Mouse (Mus musculus): ENCODE results near the gene Fbxo2. TPM values are rescaled to one million over a fixed set of nuclear protein-coding genes. Genes with fewer than 3 reads are reported as not detected.
"Not testable (repeated sequence)": the region's sequence is repeated elsewhere in the genome, so short reads cannot be mapped to it uniquely, and the experiment has no call there.

Fbxo2 gene
- not detected in 3 replicates for total RNA-seq (2017)

GRCm38 (mm10) chr4:148160436-148161390 is at the start of gene Fbxo2, which contains the start of gene Fbxo44:
Gene Fbxo2 (plus strand): TSS chr4:148160621.
Gene Fbxo44 (minus strand): TSS chr4:148160482.
- ATAC-seq (replicated peaks; ENCODE audit: insufficient number of reproducible peaks, low FRiP score, low TSS enrichment, poor library complexity, severe bottlenecking) = no peak

DNA sequence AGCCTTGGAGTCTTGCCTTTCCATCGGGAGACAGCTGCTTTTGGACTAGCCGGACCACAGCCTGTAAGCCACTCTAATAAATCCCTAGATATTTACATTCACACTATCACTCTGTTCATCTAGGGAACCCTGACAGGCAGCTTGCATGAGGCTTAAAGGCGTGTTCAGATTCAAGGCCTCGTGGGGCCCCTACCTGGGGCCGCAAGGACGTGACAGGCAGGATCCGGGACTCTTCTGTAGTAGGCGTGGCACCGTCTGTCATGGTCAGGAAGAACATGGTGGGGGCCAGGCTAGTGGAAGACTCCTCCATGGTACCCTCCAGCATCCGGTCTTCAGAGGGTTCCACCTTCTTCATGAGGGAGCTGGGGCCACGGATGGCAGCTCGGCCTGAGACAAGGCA is 47.9 kb upstream of the Fbxo2 start:
- ATAC-seq (replicated peaks; ENCODE audit: insufficient number of reproducible peaks, low FRiP score, low TSS enrichment, poor library complexity, severe bottlenecking) = no peak

- ATAC-seq (replicated peaks; ENCODE audit: insufficient number of reproducible peaks, low FRiP score, low TSS enrichment, poor library complexity, severe bottlenecking) = peak; percentile 88
These were observed 45.5 kb upstream of the Fbxo2 start for GRCm38 (mm10) chr4:148114758-148115391.

GRCm38 (mm10) chr4:148115467-148115866 is 45.0 kb upstream of the Fbxo2 start:
- ATAC-seq (replicated peaks; ENCODE audit: insufficient number of reproducible peaks, low FRiP score, low TSS enrichment, poor library complexity, severe bottlenecking) = peak; percentile 15; the same call in 1 of the 2 replicates

DNA sequence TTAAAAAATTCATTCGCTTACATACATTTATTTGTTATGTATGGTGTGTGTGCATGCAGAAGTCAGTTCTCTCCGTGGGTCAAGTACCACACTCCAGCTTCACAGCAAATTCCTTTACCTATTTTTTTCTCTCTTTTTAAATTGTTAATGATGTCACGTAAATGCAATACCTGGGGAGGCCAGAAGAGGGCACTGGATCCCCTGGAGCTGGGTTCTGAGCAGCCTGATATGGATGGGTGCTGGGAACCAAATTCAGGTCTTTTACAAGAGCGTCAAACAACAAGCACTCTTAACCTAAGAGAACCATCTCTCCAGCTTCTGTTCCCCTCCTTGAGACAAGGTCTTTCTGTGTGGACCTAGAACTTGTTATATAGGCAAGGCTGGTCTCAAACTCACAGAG is 43.8 kb upstream of the Fbxo2 start:
- ATAC-seq (replicated peaks; ENCODE audit: insufficient number of reproducible peaks, low FRiP score, low TSS enrichment, poor library complexity, severe bottlenecking) = no peak

DNA sequence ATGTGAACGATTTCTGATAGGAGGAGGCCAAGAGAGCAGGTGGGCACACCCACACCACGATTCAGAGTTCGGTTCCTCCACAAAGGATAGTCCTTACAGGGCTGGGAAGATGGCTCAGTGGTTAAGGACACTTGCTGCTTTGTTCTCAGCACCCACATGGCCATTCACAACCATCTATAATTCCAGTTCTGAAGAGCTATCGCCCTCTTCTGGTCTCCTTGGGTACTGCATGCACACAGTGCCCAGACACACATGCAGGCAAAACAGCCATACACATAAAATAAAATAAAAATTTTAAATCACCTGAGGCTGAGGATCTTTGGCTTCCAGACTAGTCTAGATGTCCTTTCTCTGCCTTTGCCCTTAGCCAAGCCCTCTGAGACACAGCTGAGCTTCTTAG is 43.0 kb upstream of the Fbxo2 start:
- no peak for ATAC-seq (replicated peaks; ENCODE audit: insufficient number of reproducible peaks, low FRiP score, low TSS enrichment, poor library complexity, severe bottlenecking)

DNA sequence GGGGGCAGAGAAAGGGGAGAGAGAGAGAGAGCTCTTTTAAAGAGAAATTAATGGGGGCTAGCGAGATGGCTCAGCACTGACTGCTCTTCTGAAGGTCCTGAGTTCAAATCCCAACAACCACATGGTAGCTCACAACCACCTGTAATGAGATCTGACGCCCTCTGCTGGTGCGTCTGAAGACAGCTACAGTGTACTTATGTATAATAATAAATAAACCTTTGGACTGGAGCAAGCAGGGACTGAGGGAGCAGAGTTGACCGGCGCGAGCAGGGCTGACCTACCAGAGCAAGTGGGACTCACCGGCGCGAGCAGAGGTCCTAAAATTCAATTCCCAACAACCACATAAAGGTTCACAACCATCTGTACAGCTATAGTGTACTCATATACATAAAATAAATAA is 40.8 kb upstream of the Fbxo2 start:
- ATAC-seq (replicated peaks; ENCODE audit: insufficient number of reproducible peaks, low FRiP score, low TSS enrichment, poor library complexity, severe bottlenecking) = not testable (repeated sequence)

DNA sequence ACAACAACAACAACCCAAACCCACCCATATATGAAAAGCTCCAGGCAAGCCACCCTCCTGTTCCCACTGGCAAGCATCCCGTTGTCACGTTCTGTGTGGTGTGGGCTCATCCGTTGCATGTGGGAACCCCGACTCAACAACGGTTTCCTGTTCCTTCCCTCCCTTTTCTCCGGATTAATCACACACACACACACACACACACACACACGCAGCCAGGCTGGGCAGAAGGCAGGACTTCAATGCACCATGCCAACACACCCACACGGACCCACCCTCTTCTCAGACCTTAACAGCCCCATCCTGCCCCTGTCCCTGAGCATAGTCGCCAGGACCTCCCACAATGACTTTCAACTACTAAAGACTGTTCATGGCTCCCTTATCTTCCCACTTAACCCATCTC is 39.9 kb upstream of the Fbxo2 start:
- ATAC-seq (replicated peaks; ENCODE audit: insufficient number of reproducible peaks, low FRiP score, low TSS enrichment, poor library complexity, severe bottlenecking) = no peak

GRCm38 (mm10) chr4:148121362-148121761 is 39.1 kb upstream of the Fbxo2 start:
- no peak for ATAC-seq (replicated peaks; ENCODE audit: insufficient number of reproducible peaks, low FRiP score, low TSS enrichment, poor library complexity, severe bottlenecking)

- no peak for ATAC-seq (replicated peaks; ENCODE audit: insufficient number of reproducible peaks, low FRiP score, low TSS enrichment, poor library complexity, severe bottlenecking)
These were observed 38.3 kb upstream of the Fbxo2 start for GRCm38 (mm10) chr4:148121982-148122693.

DNA sequence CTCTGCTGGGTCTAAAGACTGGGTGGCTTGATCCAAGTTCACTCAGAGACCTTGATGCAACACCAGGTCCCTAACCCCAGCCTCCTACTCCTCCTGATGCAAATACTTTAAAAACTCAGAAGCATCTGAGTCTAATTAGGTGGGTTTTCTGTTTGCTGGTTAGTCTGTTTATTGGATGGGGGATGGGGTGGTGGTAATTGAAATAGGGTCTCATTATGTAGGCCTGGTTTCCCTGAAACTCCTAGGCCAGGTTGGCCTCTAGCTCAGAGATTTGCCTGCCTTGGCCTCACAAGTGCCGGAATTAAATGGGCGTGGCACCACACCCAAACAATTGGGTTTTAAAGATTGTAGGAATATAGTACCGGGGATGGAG is 37.7 kb upstream of the Fbxo2 start:
- ATAC-seq (replicated peaks; ENCODE audit: insufficient number of reproducible peaks, low FRiP score, low TSS enrichment, poor library complexity, severe bottlenecking) = no peak

DNA sequence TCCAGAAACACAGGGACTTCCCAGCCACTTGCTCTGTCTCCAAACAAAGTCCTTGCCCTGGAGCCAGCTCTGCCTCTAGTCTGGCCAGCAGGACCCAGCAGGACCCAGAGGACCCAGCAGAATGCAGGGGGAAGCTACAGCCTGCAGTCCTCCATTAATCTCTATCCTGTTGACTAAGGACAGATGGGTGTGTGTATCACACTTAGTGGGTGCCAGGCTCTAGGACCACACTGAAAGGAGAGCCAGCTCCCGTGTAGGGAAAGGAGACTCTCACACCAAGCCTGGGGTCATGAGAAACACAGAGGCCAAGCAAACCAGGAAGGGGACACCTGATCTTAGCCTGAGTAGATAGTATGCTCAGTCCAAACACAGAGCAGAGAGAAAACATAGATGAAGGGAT is 32.2 kb upstream of the Fbxo2 start:
- ATAC-seq (replicated peaks; ENCODE audit: insufficient number of reproducible peaks, low FRiP score, low TSS enrichment, poor library complexity, severe bottlenecking) = no peak

GRCm38 (mm10) chr4:148128672-148129071 is 31.7 kb upstream of the Fbxo2 start:
- ATAC-seq (replicated peaks; ENCODE audit: insufficient number of reproducible peaks, low FRiP score, low TSS enrichment, poor library complexity, severe bottlenecking) = no peak

GRCm38 (mm10) chr4:148130133-148130532 is 30.3 kb upstream of the Fbxo2 start, which contains the start of gene Mad2l2:
Gene Mad2l2 (plus strand): TSS chr4:148130384.
- no peak for ATAC-seq (replicated peaks; ENCODE audit: insufficient number of reproducible peaks, low FRiP score, low TSS enrichment, poor library complexity, severe bottlenecking)

DNA sequence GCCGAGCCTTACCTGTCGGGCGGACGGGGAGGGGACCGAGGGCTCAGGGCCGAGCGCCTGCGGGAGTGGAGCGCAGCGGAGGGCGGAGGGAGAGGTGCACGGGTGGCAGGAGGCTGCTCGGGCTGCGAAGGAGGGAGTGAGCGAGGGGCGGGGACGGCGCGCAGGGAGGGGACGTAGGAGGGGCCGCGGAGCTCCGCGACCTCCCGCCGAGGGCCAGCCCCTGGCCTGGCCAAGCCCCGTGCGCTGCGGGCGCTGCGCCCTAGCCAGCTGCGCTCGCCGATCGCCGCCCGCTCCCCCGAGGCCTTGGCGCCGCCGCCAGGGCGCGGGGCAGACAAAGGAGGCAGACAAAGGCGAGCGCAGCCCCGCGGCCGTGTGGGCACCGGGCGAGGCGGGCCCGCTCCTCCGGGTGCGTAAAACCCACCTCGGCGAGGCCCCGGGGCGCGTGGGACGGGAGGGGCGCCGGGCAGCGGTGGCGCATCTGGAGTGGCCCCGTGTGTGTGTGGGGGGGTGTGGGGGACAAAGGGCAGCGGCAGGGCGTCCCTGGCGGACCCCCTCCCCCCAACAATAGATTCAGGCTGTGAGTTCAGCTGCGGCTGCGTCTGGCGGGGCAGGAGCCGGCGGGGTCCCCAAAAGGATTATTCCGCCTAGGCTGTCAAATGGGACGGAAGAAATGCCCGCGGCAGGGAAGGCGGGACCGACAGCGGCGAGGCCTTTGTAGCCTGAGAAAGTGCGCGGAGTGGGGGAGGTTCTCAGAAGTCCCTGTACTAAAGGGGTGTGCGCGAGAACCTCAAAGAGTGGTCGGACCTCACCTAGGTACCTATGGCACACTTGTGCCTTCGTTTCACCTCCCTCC is 29.6 kb upstream of the Fbxo2 start, which contains the start of gene Draxin:
Gene Draxin, minus strand, starts transcription at position 138 of the 853 bp plus-strand sequence.
- no peak for ATAC-seq (replicated peaks; ENCODE audit: insufficient number of reproducible peaks, low FRiP score, low TSS enrichment, poor library complexity, severe bottlenecking)

- ATAC-seq (replicated peaks; ENCODE audit: insufficient number of reproducible peaks, low FRiP score, low TSS enrichment, poor library complexity, severe bottlenecking) = no peak
These were observed 28.8 kb upstream of the Fbxo2 start for GRCm38 (mm10) chr4:148131497-148132081.

GRCm38 (mm10) chr4:148134988-148135387 is 25.4 kb upstream of the Fbxo2 start:
- no peak for ATAC-seq (replicated peaks; ENCODE audit: insufficient number of reproducible peaks, low FRiP score, low TSS enrichment, poor library complexity, severe bottlenecking)

DNA sequence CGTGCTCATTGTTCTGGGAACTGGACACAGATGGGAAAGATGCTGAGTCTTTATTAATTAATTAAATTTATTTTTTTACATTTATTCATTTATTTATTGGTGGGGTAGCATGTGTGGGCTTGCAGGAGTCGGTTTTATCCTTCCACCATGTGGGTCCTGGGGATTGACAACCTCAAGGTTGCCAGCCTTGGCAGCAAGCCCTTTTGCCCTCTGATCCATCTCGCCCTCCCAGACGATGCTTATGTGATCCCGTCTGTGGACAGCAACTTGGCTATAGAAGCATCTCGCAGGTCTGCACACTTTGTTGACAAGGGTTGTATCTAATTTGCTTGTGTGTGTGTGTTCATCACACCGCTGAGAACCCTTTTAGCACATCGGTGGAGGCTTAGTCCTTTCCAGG is 22.9 kb upstream of the Fbxo2 start:
- ATAC-seq (replicated peaks; ENCODE audit: insufficient number of reproducible peaks, low FRiP score, low TSS enrichment, poor library complexity, severe bottlenecking) = no peak

Measured in monocyte, adult 5-6 weeks (primary cell).